Mouse (Mus musculus) layer of hippocampus, postnatal 36 days (tissue): ENCODE measurements around the gene Tmem198. TPM values are rescaled to one million over a fixed set of nuclear protein-coding genes. Genes with fewer than 3 reads are reported as not detected.

Experiments used
- DNase-seq, 2 experiments: peaks; one replicate each; pipeline ENCODE4 v3.0.0; 2022
- total RNA-seq, 2 experiments: library from RNA; stranded (reverse); gene quantifications; 2 replicates each; pipeline ENCODE4 v1.2.3; 2021

Gene Tmem198
- 10 to 100 TPM; 68.8 to 71.4 TPM for total RNA-seq

DNA sequence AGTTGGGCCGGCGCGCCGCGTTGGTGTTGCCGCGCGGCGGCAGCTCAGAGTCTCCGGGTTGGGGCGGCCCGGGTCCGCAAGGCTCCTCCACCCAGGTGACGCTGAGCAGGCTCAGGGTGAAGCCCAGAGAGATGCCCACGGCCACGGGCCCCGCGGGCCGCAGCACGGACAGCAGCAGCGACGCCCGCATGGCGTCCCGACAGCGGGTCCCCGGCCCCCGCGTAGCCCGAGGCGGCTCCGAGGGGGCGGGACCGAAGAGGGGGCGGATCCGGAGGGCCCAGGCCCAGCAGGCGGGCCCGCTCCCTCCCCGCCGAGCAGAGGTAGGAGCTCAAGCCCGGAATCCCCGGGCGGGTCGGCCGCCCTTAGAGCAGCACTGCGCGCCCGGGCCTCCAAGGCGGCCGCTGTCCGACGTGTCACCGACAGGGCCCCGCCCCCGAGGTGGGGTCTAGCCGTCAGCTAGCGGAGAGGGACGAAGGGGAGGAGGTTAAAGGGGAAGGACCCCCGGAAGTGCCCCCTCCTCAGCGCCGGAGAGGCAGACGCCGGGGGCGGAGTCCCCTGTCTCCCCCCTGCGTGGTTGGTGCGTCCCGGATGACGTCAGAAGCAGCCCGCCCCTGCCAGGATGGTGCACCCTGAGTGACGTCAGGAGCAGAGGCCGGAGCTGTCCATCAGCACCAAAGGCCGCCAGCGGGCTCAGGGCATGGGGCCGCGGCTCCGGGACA lies at the start of gene Tmem198, which contains the start of gene Chpf:
Gene Tmem198, plus strand, starts transcription at position 617 of the 719 bp plus-strand sequence.
Gene Chpf, minus strand, starts transcription at position 392 of the 719 bp plus-strand sequence.
- peak; percentile 98 to 99 for DNase-seq

- DNase-seq: peak; percentile 78 to 82
Measured at GRCm38 (mm10) chr1:75435475-75436328, 43.6 kb upstream of the Tmem198 start, which contains the start of gene Gmppa. TSS of gene Gmppa (plus strand) at chr1:75435930.

DNA sequence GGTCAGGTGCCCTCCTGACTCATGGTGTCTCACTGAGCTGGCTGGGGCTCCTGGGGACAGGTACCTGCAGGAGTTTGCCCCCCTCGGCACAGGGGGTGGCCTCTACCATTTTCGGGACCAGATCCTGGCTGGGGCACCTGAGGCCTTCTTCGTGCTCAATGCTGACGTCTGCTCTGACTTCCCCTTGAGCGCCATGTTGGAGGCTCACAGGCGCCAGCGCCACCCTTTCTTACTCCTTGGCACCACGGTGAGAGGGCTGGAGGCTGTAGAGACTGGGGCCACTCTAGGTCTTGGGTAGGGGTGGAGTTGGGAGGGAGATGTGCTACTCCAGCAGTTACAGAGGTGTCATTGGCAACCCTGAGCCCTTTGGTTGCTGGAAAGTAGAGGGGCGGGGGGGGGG lies 40.5 kb upstream of the Tmem198 start:
- DNase-seq: no peak

DNA sequence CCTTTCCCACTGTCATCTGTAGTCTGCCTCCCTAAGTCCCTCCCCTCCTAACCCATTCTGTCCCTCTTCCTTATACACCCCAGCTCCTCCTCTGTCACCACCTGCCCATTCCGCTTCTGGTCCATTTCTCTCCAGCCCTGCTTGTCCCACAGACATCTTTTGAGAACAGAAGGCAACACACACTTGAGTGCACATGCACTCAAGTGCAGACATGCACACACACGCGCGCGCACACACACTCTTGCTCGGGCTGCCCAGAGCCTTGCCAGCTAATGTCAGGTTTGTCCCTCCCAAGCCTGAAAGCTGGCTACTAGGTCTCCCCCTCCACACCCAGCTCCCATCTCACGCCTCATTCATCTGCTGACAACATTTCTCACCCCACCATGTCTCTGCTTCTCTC lies 38.7 kb upstream of the Tmem198 start:
- DNase-seq: no peak

DNA sequence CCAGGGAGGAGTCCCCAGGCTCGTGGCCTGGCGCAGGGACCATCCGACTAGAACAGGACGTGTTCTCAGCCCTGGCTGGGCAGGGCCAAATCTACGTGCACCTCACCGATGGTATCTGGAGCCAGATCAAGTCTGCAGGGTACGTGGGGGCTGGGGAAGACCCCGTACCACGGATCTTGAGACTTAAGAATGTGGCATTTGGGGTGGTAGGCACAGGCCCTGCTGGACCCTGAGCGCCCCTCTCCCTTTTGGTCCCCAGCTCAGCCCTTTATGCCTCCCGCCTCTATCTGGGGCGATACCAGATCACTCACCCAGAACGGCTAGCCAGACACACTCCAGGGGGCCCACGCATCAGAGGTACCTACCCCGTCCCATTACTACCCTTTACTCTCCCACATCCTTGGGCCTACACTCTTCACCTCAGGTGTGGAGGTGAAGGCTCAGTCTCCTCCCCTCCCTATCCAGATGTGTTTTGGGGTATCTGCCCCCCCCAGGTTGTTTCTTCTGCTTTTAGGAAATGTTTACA lies 37.8 kb upstream of the Tmem198 start:
- DNase-seq: no peak

GRCm38 (mm10) chr1:75442171-75442570 lies 37.2 kb upstream of the Tmem198 start:
- DNase-seq: no peak

GRCm38 (mm10) chr1:75442811-75443210 lies 36.5 kb upstream of the Tmem198 start:
- no peak for DNase-seq

DNA sequence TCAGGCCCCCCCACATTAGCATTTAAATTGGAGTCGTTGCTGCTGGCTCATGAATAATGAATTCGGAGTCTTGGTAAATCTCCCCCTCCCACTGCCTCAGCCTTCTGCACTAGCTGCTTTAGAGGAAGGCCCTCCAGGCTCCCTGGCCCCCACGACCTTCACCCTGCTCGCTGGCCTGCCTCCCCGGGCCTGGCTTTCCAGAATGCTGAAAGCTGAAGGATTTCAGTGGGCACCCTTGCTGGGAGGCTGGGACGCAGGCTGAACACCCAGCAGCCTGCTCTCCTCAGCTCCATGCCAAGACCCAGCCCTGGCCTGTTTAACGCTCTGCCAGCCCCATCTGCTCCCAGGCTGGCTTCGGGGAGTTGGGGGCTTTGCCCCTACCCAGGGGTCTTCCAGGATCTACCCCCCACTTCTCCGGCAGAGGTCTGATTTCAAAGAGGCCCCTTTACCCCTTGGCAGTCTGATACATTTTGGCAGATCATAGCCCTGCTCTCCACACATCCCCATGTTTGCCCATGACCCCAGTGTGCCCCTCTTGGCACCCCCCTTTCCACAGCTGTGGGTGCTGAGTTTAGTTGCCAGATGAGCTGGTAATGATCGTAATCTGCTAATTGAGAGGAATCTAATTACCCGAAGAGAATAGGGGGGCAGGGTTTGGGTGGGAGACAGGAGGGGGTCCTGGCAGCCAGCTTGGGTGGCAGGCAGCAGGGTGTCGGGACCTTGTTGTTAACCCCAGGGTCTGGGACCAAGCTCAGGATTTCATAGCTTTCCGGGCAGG lies 35.9 kb upstream of the Tmem198 start:
- DNase-seq: no peak

DNA sequence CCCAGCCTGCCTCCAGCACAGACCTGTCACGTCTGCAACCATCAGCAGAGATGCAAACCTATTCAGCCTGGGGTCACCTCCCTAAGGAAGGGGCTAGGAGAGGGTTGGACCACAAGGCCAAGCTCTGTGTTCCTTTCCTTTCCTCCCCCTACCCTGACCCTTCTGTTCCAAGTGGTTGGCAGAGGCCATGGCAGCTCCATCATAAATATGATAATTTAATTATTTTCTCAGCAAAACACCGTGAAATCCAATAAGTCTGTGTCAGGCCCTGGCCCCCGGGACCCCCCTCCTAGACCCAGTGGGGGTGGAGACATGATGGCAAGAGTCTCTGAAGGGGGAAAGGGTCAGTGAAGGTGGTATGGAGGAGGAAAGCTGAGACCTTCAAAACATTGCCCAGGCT lies 35.1 kb upstream of the Tmem198 start:
- DNase-seq: no peak

- peak; percentile 66 to 68 for DNase-seq
Measured at GRCm38 (mm10) chr1:75445141-75445701, 34.1 kb upstream of the Tmem198 start.

GRCm38 (mm10) chr1:75445751-75446611 lies 33.4 kb upstream of the Tmem198 start:
- DNase-seq: peak; percentile 72 to 74

GRCm38 (mm10) chr1:75446656-75447055 lies 32.7 kb upstream of the Tmem198 start:
- DNase-seq: no peak

- DNase-seq: no peak
Measured at GRCm38 (mm10) chr1:75447265-75448051, 31.9 kb upstream of the Tmem198 start.

DNA sequence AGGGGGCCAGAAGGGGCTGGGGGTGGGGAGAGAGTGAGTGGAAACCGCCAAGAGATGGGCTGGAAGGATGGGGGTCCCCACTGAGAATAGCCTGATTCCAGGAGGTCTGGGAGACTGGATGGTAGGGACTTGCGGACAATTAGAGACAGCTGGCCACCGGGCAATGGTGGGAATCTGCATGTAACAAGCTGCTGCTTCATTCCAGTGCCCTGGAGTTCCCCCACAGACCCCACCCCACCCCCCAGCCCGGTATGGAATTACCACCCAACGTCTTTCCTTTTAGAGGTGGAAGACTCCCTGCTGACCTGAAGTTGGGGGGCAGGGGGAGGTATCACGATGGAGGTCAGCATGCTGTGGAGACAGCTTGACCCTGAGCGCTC lies 31.3 kb upstream of the Tmem198 start:
- DNase-seq: no peak

- DNase-seq: no peak
Measured at GRCm38 (mm10) chr1:75448937-75449336, 30.4 kb upstream of the Tmem198 start.

- DNase-seq: no peak
Measured at GRCm38 (mm10) chr1:75449377-75450135, 29.8 kb upstream of the Tmem198 start.

DNA sequence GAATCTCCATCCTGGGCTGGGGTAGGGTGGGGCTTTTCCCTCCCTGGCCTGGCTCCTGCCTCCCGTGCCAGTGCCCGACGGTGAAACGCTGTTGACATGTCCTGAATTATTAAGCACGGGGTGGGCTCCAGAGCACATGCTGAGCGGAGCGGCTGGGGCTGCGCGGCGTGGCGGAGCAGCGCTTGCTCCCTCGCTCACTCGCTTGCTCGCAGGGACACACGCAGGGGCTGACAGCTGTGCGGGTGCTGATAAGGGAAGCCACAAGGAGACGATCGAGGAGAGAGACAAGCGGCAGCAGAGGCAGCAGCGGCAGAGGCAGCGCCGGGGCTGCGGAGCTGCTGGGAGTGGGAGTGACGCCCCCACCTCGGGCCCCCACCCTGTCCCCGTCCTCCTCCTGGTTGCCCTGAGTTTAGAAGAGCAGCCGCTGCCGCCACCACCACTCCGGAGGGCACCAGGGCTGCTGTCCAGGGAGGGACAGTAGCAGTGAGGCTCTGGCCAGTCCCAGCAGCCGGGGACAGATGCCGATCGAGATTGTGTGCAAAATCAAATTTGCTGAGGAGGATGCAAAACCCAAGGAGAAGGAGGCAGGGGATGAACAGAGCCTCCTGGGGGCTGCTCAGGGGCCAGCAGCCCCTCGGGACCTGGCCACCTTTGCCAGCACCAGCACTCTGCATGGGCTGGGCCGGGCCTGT lies 28.9 kb upstream of the Tmem198 start, which contains the start of gene Asic4:
Gene Asic4, plus strand, starts transcription at position 123 of the 692 bp plus-strand sequence.
- DNase-seq: no peak

- DNase-seq: no peak
Measured at GRCm38 (mm10) chr1:75451900-75452299, 27.4 kb upstream of the Tmem198 start.

DNA sequence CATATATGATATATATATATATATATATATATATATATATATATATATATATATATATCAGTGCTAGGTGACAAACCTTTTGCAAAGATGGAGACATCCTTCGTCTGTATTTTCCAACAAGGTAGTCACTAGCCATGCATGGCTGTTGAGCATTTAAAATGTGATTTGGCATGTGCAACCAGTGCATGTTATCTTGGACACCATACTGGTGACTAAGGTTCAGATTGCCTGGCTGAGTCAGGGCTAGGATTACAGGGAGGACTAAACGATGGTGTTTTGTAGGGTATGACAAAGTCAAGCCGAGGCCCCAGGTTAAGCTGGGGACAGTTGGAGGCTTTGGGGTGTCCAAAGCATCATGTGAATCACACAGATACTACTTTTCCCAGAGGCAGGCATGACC lies 23.9 kb upstream of the Tmem198 start:
- DNase-seq: no peak
